Mouse (Mus musculus) right cerebral cortex, adult 18-20 months (tissue): ENCODE measurements around the gene Irf5.
"Not testable (repeated sequence)": the region's sequence is repeated elsewhere in the genome, so short reads cannot be mapped to it uniquely, and the experiment has no call there.

Experiments used
- DNase-seq: peaks from one replicate; pipeline ENCODE4 v3.0.0; 2022; ENCODE audit warnings: mixed read lengths

Irf5 gene

GRCm38 (mm10) chr6:29527361-29528164 lies 1.1 kb downstream of the Irf5 start:
- no peak for DNase-seq

DNA sequence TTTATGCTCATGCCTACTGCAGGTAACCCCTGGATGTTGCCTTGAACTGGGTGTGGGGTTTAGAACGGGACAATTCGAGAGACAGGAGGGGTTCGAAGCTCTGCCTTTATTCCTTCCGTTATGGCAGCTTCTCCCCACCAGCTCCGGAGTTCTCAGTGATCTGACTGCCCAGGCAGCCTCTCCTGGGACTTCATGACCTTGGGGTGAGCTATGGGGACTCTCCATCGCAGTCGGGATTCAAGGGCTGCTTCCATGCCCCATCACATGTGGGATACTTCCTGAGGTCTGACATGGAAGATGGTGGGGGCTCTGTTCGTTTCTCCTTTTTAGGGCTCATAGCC lies 1.7 kb downstream of the Irf5 start:
- no peak for DNase-seq

DNA sequence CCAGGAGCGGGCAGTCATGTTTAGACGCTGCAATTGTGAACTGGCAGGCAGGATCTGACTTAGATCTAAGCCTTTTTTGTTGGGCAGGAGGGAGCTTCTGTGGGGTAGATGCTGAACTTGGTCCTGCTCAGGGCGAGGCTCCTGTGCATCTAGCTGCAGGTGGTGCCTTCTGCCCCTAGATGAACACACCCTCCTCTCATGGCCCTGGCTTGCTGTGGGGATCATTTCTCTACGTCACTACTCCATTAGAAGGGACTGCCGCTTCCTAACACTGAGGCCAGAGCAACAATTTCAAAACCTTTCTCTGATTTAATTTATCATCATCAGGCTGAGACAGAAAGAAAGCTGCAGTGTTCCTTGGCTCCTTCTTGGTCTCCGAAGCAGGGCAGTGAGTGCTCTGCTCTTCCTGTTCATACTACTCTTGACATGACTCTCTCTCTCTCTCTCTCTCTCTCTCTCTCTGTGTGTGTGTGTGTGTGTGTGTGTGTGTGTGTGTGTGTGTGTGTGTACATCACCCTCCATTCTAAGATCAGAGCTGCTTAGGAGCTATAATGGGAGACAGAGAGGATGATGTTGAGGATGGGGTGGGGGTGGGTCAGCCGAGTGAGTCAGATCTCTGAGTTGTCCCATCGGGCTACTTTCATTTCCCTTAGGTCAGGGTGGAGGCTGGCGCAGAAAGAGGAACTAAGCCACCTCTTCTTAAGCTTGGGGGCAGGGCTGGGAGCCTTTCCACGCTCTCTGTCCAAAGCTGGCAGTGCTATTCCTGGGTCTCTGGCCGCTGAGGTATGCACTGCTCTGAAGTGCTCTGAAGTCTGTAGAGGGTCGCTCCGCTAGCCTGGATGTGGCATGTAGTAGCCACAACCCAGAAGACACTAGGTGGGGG lies 2.4 kb downstream of the Irf5 start:
- DNase-seq: no peak

DNA sequence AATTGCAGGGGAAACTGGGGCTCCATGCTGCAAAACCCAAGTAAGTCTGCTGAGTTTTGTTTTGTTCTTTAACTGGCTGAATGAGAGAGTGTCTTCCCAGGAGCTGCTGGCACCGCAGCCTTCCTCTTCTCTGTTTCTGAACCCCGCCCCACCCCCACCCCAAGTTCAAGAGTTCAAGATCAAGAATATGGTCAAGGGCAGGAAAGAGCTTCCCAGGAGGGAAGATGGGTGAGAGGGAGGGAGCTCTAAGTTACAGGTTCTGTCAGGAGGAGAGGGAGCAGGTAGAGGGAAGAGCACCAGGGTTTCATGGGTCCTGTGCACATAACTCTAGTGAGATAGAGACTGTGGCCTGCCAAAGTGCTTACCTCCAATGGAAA lies 3.0 kb downstream of the Irf5 start:
- DNase-seq: no peak

GRCm38 (mm10) chr6:29530050-29530449 lies 3.6 kb downstream of the Irf5 start:
- no peak for DNase-seq

DNA sequence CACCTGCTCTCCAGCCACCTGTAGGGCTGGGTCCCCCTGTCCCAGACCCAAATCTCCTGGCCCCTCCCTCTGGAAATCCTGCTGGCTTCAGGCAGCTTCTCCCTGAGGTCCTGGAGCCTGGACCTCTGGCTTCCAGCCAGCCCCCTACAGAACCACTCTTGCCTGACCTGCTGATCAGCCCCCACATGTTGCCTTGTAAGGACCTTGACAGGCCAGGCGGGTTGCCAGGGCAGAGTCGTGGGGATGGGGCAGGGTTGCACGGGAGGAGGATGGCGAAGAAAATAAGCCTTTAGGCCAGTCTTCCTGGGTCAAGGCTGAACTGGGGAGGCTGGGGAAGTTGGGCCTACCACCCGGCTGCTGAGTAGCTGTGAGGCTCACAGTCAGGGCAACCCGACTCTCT lies 8.9 kb downstream of the Irf5 start:
- no peak for DNase-seq

DNA sequence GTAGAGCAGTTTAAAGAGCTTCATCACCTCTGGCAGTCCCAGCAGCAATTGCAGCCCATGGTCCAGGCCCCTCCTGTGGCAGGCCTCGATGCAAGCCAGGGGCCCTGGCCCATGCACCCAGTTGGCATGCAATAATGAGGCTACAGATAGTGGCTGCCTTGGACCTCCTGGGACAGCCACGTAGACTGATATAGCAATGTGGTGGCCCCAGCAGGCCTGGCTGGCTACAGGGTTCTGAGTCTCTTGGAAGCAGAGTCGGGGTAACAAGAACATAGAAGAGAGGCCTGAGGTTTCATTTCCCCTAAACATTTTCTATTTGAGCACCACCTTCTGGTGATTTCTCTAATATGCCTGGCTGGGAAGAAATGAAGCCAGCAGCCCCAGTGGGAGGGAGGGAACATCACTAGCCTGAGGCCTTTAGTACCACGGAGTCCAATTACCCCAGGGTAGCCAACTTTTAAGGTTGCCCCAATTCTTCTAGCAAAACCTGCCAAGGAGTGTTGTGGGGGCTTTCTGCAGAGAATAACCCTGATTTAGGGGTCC lies 10.3 kb downstream of the Irf5 start:
- DNase-seq: no peak

GRCm38 (mm10) chr6:29537221-29537620 lies 10.8 kb downstream of the Irf5 start:
- no peak for DNase-seq

DNA sequence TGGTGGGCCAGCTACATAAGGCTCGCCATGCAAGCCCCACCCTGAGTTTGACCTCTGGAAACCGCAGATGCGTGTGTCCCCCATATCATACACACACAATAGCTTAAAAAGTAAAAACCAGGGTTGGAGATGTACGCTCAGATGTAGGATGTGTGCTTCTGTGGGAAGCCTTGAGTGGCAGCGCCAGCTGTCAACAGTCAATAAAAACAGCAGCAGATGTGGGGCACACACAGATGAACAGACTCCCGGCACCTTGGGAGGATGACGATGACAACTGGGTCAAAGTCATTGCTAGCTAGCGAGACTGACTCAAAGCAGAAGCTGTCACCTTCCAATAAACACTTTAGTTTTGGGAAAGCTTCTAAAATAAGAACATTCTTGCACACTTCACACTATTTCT lies 13.1 kb downstream of the Irf5 start:
- no peak for DNase-seq

GRCm38 (mm10) chr6:29540223-29540622 lies 13.8 kb downstream of the Irf5 start:
- DNase-seq: no peak

GRCm38 (mm10) chr6:29540956-29541355 lies 14.5 kb downstream of the Irf5 start:
- DNase-seq: no peak

GRCm38 (mm10) chr6:29545611-29546010 lies 19.2 kb downstream of the Irf5 start:
- DNase-seq: no peak

DNA sequence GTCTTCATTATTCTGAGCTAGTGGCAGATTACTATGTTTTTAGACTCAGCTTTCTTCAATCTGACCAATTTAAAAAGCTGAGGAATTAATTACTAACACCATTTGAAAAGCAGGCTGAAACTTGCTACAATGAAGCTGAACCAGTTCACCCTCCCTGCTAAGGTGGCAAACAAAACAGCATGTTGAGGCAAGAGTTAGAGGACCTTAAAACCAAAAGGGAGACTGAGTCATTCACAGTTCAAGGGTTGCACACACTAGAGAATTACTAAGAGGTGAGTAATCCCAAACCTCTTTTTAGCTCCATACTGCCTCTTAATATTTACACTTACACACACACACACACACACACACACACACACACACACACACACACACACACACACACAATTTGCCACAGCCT lies 21.2 kb downstream of the Irf5 start:
- no peak for DNase-seq

- no peak for DNase-seq
Measured at GRCm38 (mm10) chr6:29548086-29548485, 21.7 kb downstream of the Irf5 start.

GRCm38 (mm10) chr6:29552526-29552925 lies 26.1 kb downstream of the Irf5 start:
- DNase-seq: no peak

GRCm38 (mm10) chr6:29557112-29557511 lies 30.7 kb downstream of the Irf5 start:
- DNase-seq: no peak

GRCm38 (mm10) chr6:29576388-29576787 lies 50.0 kb downstream of the Irf5 start:
- not testable (repeated sequence) for DNase-seq

GRCm38 (mm10) chr6:29580770-29581169 lies 54.3 kb downstream of the Irf5 start:
- no peak for DNase-seq

DNA sequence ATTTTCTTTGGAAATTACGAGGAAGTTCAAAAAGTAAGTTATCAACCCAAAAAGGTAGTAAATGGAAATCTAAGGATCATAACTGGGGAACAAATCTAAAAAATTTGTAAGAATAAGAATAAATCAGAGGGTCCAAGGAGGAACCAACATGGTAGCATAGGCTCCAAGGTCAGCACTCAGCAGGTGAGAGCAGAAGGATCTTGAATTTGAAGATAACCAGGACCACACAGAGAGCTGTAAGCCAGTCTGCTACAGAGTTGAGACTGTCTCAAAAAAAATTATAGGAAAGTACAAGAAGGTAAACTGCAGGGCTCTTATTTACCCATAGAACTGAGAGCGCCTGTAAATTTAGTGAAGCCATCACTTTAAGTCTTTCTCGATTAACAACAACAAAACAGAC lies 54.8 kb downstream of the Irf5 start:
- DNase-seq: no peak
